Mouse (Mus musculus) erythroblast, embryonic 14.5 days (primary cell): ENCODE measurements around the gene Znfx1.

Source experiments
- GATA1 ChIP-seq: IDR thresholded peaks from 2 replicates; pipeline ENCODE4 v1.6.1; 2012; ENCODE audit warnings: low read length, inconsistent platforms, mixed read lengths
- TAL1 ChIP-seq: IDR thresholded peaks from 3 replicates; pipeline ENCODE4 v1.6.1; 2012; ENCODE audit warnings: low read length, inconsistent platforms, mixed read lengths

- no peak for TF ChIP-seq GATA1
- no peak for TF ChIP-seq TAL1
These were observed 14.0 kb downstream of the Znfx1 start for GRCm38 (mm10) chr2:167048698-167049358.
